Mouse (Mus musculus) C2C12 (cell line): Measurements from ENCODE around the gene Gdpd3. TPM values are rescaled to one million over a fixed set of nuclear protein-coding genes. Genes with fewer than 3 reads are reported as not detected.

Experiments
- H3K27me3 ChIP-seq: one replicate; pipeline ENCODE4 v1.6.1; 2011; ENCODE audit not compliant: control insufficient read depth, insufficient read depth, insufficient read length
- H3K36me3 ChIP-seq: one replicate; pipeline ENCODE4 v1.6.1; 2011; ENCODE audit not compliant: control insufficient read depth, insufficient read depth
- H3K4me3 ChIP-seq: one replicate; pipeline ENCODE4 v1.5.1; 2011; ENCODE audit warnings: mild to moderate bottlenecking, control low read depth; ENCODE audit not compliant: poor library complexity, insufficient read depth, severe bottlenecking
- H3K79me2 ChIP-seq: one replicate; pipeline ENCODE4 v1.6.1; 2011; ENCODE audit not compliant: control insufficient read depth, insufficient read depth
- H3K79me3 ChIP-seq: one replicate; pipeline ENCODE4 v1.6.1; 2011; ENCODE audit warnings: low read depth, control low read depth
- H3ac ChIP-seq: one replicate; pipeline ENCODE3; 2011; ENCODE audit warnings: low read depth; ENCODE audit not compliant: control insufficient read depth, insufficient read length
- CEBPB ChIP-seq: IDR thresholded peaks from one replicate; pipeline ENCODE4 v1.6.1; 2011; ENCODE audit warnings: low read depth, mild to moderate bottlenecking, control low read depth, moderate library complexity
- CTCF ChIP-seq: IDR thresholded peaks from one replicate; pipeline ENCODE4 v1.5.1; 2011; ENCODE audit not compliant: control insufficient read depth, insufficient read depth, insufficient read length
- FOSL1 ChIP-seq: IDR thresholded peaks from one replicate; pipeline ENCODE4 v1.8.0; 2011; ENCODE audit warnings: mild to moderate bottlenecking, low read length; ENCODE audit not compliant: poor library complexity, insufficient read depth, severe bottlenecking
- MAX ChIP-seq: IDR thresholded peaks from one replicate; pipeline ENCODE4 v1.6.1; 2011; ENCODE audit warnings: mild to moderate bottlenecking, control low read depth
- MYOD1 ChIP-seq: IDR thresholded peaks from one replicate; pipeline ENCODE4 v1.6.1; 2011; ENCODE audit warnings: low read depth; ENCODE audit not compliant: control insufficient read depth, insufficient read length
- MYOG ChIP-seq: IDR thresholded peaks from one replicate; pipeline ENCODE4 v1.6.1; 2011; ENCODE audit not compliant: control insufficient read depth, insufficient read length; ENCODE audit errors: extremely low read depth
- USF1 ChIP-seq: IDR thresholded peaks from one replicate; pipeline ENCODE4 v1.6.1; 2011; ENCODE audit warnings: low read depth, mild to moderate bottlenecking, control low read depth, moderate library complexity
- polyA plus RNA-seq: library from polyadenylated mRNA; unstranded; fragments of >200 nt; fragmentation: generic; extraction: Trizol; gene quantifications from one replicate; pipeline ENCODE4 v1.2.1, GENCODE M21; 2012; ENCODE audit warnings: missing spikeins

Gdpd3 gene
- polyA plus RNA-seq, 1 experiment = 1.7 TPM

GRCm38 (mm10) chr7:126780971-126781635 lies 15.0 kb downstream of the Gdpd3 start, which contains the start of gene Tbx6:
Gene Tbx6, plus strand, starts transcription at chr7:126781483.
- H3K27me3 ChIP-seq = no peaks in the 10 kb centered on the region
- H3K79me3 ChIP-seq = no peaks in the 10 kb centered on the region
- TF ChIP-seq MAX (no peak), MYOG (no peak), CEBPB (no peak), CTCF (no peak), USF1 (no peak), FOSL1 (no peak), MYOD1 (no peak)
- H3K4me3 ChIP-seq = no peak within 1 kb of the TSS
- no peaks in the 10 kb centered on the region for H3K79me2 ChIP-seq
- H3ac ChIP-seq = no peak within 1 kb of the TSS
- peaks cover 3% of the 10 kb centered on the region for H3K36me3 ChIP-seq

- Histone ChIP-seq H3K79me3 (no peaks in the 10 kb centered on the region), H3ac (no peak overlapping the region), H3K36me3 (peaks cover 4% of the 10 kb centered on the region), H3K4me3 (no peak overlapping the region), H3K27me3 (no peaks in the 10 kb centered on the region), H3K79me2 (no peaks in the 10 kb centered on the region)
- TF ChIP-seq CTCF (no peak), USF1 (no peak), MYOG (no peak), MYOD1 (no peak), MAX (no peak), FOSL1 (no peak), CEBPB (no peak)
Measured at GRCm38 (mm10) chr7:126781661-126782370, 15.7 kb downstream of the Gdpd3 start.

GRCm38 (mm10) chr7:126782693-126783092 lies 16.6 kb downstream of the Gdpd3 start:
- Histone ChIP-seq H3K79me3 (no peaks in the 10 kb centered on the region), H3K36me3 (peaks cover 11% of the 10 kb centered on the region), H3K79me2 (no peaks in the 10 kb centered on the region), H3ac (no peak overlapping the region), H3K4me3 (no peak overlapping the region), H3K27me3 (no peaks in the 10 kb centered on the region)
- TF ChIP-seq MAX = no peak
- no peak for TF ChIP-seq USF1
- TF ChIP-seq FOSL1 = no peak

GRCm38 (mm10) chr7:126784469-126784868 lies 18.3 kb downstream of the Gdpd3 start:
- TF ChIP-seq FOSL1 (no peak), USF1 (no peak), MYOD1 (no peak), CTCF (no peak), CEBPB (no peak), MAX (no peak)
- Histone ChIP-seq H3K36me3 (peaks cover 29% of the 10 kb centered on the region), H3ac (no peak overlapping the region), H3K4me3 (no peak overlapping the region), H3K79me3 (peaks cover 5% of the 10 kb centered on the region), H3K79me2 (peaks cover 12% of the 10 kb centered on the region), H3K27me3 (no peaks in the 10 kb centered on the region)

GRCm38 (mm10) chr7:126785056-126785455 lies 18.9 kb downstream of the Gdpd3 start:
- Histone ChIP-seq H3K79me3 (peaks cover 11% of the 10 kb centered on the region), H3K4me3 (no peak overlapping the region), H3K27me3 (no peaks in the 10 kb centered on the region), H3K79me2 (peaks cover 18% of the 10 kb centered on the region), H3ac (no peak overlapping the region), H3K36me3 (peaks cover 35% of the 10 kb centered on the region)
- TF ChIP-seq CTCF (no peak), MYOD1 (no peak), USF1 (no peak), FOSL1 (no peak), MYOG (no peak), CEBPB (no peak), MAX (no peak)

- Histone ChIP-seq H3ac (no peak overlapping the region), H3K27me3 (no peaks in the 10 kb centered on the region), H3K36me3 (peaks cover 39% of the 10 kb centered on the region), H3K79me3 (peaks cover 21% of the 10 kb centered on the region), H3K79me2 (peaks cover 29% of the 10 kb centered on the region), H3K4me3 (no peak overlapping the region)
- TF ChIP-seq MYOG (no peak), USF1 (no peak), MAX (no peak), CEBPB (no peak), MYOD1 (no peak), CTCF (no peak), FOSL1 (no peak)
Measured at GRCm38 (mm10) chr7:126786142-126786541, 20.0 kb downstream of the Gdpd3 start.
